Mouse (Mus musculus) intestine, embryonic 15.5 days (tissue): ENCODE measurements around the gene Tnfrsf23. TPM values are rescaled to one million over a fixed set of nuclear protein-coding genes. Genes with fewer than 3 reads are reported as not detected.
"Not testable (repeated sequence)": the region's sequence is repeated elsewhere in the genome, so short reads cannot be mapped to it uniquely, and the experiment has no call there.

Experiments used
- ATAC-seq: fragments of 200-750 bp; cut with Nextera tagmentation; 2 replicates; pipeline ENCODE4 v1.8.0; 2017; ENCODE audit warnings: moderate TSS enrichment, moderate library complexity
- H3K27ac ChIP-seq: fragments of 300-500 bp; sonication (generic); 2 replicates; pipeline ENCODE4 v1.5.1; 2015; ENCODE audit warnings: mild to moderate bottlenecking, inconsistent platforms
- H3K27me3 ChIP-seq: fragments of 300-500 bp; sonication (generic); replicated peaks from 2 replicates; pipeline ENCODE4 v1.6.1; 2015; ENCODE audit warnings: inconsistent platforms
- H3K36me3 ChIP-seq: fragments of 300-500 bp; sonication (generic); 2 replicates; pipeline ENCODE4 v1.6.1; 2015; ENCODE audit warnings: inconsistent platforms
- H3K4me1 ChIP-seq: fragments of 300-500 bp; sonication (generic); replicated peaks from 2 replicates; pipeline ENCODE4 v1.6.1; 2015; ENCODE audit warnings: inconsistent platforms
- H3K4me2 ChIP-seq: fragments of 300-500 bp; sonication (generic); replicated peaks from 2 replicates; pipeline ENCODE4 v1.6.1; 2015; ENCODE audit warnings: mild to moderate bottlenecking, inconsistent platforms
- H3K4me3 ChIP-seq: fragments of 300-500 bp; sonication (generic); replicated peaks from 2 replicates; pipeline ENCODE4 v1.5.1; 2015; ENCODE audit warnings: inconsistent platforms
- H3K9ac ChIP-seq: fragments of 300-500 bp; sonication (generic); 2 replicates; pipeline ENCODE4 v1.6.1; 2015; ENCODE audit warnings: inconsistent platforms
- H3K9me3 ChIP-seq: fragments of 300-500 bp; sonication (generic); 2 replicates; pipeline ENCODE4 v1.6.1; 2016; ENCODE audit warnings: inconsistent platforms
- WGBS: fragments of 180-500 bp; shearing (Covaris S2); methylation state at CpG from one replicate; pipeline ENCODE4 v1.1.7; 2015; 5-methylcytosine and 5-hydroxymethylcytosine counted together
- polyA plus RNA-seq: library from polyadenylated mRNA; unstranded; fragments of >200 nt; fragmentation: Nextera tagmentation; extraction: Ambion mirVana; gene quantifications from 2 replicates; pipeline ENCODE4 v1.2.1, GENCODE M21; 2015

The Tnfrsf23 gene
- polyA plus RNA-seq, 1 experiment from 2014 or later = 1.2 TPM

DNA sequence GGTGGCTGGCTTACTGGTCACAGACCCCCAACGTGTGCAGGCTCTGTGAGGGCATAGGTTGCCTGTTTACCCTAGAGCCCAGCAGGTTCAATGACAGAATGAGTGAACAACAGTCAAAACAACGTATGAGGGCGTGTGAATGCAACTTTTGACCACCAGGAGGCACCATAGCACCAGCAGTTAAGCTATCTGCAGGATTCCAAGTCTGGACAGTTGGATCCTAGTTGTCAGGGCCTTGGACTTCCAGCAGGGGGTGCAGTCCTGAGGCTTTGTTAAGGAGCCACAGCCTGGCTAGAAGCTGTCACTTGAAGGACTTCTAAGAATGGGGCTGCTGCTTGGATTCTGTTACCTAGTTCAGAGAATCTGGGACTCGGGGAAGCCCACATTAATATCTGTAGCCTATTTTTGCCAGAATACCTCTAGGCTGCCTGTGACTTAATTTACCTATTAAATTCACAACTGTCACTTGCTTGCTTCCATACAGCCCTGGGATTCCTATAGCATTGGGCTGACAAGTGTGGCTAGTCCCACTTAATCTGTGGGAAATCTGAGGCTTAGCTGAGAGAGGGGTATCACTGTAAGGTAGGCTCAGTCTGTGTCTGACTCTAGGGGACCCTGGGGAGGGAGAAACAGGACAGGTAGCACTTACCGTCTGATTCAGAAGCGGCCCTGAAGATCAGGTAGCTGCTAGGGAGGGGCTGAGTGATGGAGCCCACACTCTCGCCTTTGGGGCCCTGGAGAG is 21.2 kb upstream of the Tnfrsf23 start:
- Histone ChIP-seq H3K36me3 (peaks cover 22% of the 10 kb centered on the region), H3K9me3 (no peaks in the 10 kb centered on the region)
- WGBS = 40% methylated on average over 7 of the region's 7 CpGs

DNA sequence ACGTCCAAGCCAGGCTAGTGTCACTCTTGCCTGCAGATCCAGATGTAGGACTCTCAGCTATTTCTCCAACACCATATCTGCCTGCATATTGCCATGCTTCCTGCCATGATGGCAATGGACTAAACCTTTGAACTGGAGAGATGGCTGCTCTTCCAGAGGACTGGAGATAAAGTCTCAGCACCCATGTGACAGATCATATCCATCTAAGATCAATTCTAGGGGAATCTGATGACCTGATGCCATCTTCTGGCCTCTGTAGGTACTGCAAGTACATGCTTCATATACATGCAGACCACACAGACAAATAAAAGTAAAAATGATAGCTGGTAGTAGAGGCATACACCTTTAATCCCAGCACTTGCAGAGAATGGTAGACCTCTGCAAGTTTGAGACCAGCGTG is 10.5 kb upstream of the Tnfrsf23 start:
- Histone ChIP-seq H3K4me3 (no peak overlapping the region), H3K4me2 (no peak overlapping the region), H3K27ac (no peak overlapping the region), H3K27me3 (no peaks in the 10 kb centered on the region), H3K4me1 (no peaks in the 10 kb centered on the region), H3K9me3 (no peaks in the 10 kb centered on the region), H3K9ac (no peak overlapping the region), H3K36me3 (peaks cover 50% of the 10 kb centered on the region)
- ATAC-seq = no peak
- 61% methylated on average over 2 of the region's 2 CpGs for WGBS

More for the DNA sequence above, 21.2 kb upstream of the Tnfrsf23 start:
- no peak overlapping the region for H3K4me2 ChIP-seq
- H3K27me3 ChIP-seq = no peaks in the 10 kb centered on the region
- H3K9ac ChIP-seq = no peak overlapping the region
- ATAC-seq = peak; percentile 82
- no peak overlapping the region for H3K27ac ChIP-seq
- H3K4me1 ChIP-seq = no peaks in the 10 kb centered on the region
- H3K4me3 ChIP-seq = no peak overlapping the region

DNA sequence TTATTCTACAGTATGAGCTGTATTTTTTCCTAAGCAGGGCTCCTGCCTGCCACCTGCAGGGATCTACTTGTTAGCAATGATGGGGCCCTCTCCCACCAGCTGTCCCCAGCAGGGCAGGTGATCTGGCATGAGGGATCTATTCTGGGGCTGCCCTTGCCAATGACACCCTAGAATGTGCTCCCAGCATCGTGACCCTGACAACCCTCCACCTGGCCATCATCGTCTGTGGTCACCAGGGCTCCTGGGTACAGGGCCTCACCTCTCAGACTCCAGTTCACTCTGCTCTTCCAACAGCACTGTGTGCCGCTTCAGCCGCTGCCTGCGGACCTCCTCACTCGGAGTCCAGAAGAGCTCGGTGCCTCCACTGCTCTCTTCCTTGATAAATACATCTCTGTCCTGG is 8.9 kb upstream of the Tnfrsf23 start:
- no peak overlapping the region for H3K4me3 ChIP-seq
- H3K27me3 ChIP-seq = no peaks in the 10 kb centered on the region
- H3K36me3 ChIP-seq = peaks cover 49% of the 10 kb centered on the region
- no peak overlapping the region for H3K9ac ChIP-seq
- no peak overlapping the region for H3K27ac ChIP-seq
- WGBS = 92% methylated on average over 7 of the region's 7 CpGs
- ATAC-seq = no peak
- H3K9me3 ChIP-seq = no peaks in the 10 kb centered on the region
- no peaks in the 10 kb centered on the region for H3K4me1 ChIP-seq
- H3K4me2 ChIP-seq = no peak overlapping the region

DNA sequence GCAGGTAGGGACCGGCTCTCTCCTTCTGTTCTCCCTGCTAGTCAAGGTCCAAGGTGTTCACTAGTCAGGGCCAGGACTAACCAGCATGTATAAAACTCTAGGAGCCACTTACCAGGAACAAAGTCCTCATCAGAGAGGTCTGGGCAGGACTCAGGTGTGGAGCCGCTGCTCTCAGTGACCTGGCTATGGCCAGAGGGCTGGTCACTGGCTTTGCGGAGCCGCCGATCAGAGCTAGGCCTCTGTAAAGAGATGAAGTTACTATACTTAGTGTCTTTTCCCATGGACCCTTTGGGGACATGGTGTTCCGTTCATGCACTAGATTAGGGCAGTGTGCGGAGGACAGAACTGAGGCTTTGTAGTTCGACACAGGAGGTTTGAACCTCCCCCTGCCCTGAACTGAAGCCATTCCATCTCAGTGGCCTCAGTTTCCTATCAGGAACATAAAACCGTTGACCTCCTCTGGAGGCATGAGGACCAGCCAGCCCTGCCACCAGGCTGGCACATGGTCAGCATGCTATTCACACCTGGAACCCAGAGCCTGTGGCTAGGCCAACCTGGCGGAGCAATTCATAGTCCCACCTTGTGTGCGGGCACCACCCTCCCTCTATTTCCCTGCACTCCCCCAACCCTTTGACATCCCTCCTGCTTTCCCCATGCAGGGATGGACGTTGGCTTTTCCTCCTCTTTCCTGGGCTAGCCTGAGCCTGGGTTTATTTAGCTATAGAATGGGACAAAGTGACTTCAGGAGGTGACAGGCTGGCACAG is 7.3 kb upstream of the Tnfrsf23 start:
- no peak overlapping the region for H3K4me2 ChIP-seq
- H3K27me3 ChIP-seq = no peaks in the 10 kb centered on the region
- H3K27ac ChIP-seq = no peak overlapping the region
- H3K9me3 ChIP-seq = no peaks in the 10 kb centered on the region
- H3K36me3 ChIP-seq = peaks cover 50% of the 10 kb centered on the region
- H3K4me3 ChIP-seq = no peak overlapping the region
- H3K9ac ChIP-seq = no peak overlapping the region
- WGBS = 89% methylated on average over 12 of the region's 12 CpGs
- H3K4me1 ChIP-seq = no peaks in the 10 kb centered on the region
- ATAC-seq = no peak

DNA sequence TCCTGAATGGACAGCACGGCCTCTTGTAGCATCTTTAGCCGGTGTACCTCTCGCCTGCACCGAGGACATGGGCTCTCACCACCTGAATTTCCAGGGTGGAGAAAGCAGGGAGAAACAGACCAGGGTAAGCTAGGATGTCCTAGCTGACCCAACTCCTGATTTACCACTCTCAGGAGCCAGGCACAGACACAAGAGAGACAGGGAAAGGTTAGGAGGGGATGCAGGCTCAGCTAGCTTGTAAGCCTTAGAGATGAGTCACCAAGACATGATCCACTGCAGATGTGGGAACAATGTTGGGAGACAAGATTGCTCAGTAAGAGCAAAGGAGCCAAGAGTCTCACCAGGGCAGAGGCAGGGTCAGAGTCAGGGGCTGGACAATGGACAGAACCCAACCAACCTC is 6.2 kb upstream of the Tnfrsf23 start:
- H3K9ac ChIP-seq = no peak overlapping the region
- no peaks in the 10 kb centered on the region for H3K4me1 ChIP-seq
- H3K4me3 ChIP-seq = no peak overlapping the region
- no peak overlapping the region for H3K4me2 ChIP-seq
- 94% methylated on average over 4 of the region's 4 CpGs for WGBS
- peaks cover 44% of the 10 kb centered on the region for H3K36me3 ChIP-seq
- no peaks in the 10 kb centered on the region for H3K27me3 ChIP-seq
- H3K27ac ChIP-seq = no peak overlapping the region
- H3K9me3 ChIP-seq = no peaks in the 10 kb centered on the region
- ATAC-seq = no peak

DNA sequence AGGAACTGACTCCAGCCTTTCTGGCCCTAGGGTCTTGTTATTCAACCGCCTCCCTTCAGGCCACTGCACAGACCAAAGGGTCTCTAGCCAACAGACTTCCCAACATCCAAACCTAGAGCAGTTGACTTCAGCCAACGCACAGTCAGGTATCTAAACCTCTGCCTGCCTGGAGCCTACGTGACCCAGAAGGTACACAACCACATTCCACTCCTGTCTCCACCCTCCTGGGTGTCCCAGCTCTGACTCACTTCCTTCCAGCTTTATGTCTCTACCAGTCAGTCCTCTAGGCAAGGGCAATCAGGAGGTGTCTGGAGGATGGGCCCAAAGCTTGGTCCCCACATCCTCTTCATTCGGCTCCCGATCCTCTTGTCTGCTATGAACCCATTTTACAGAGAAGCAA is 5.5 kb upstream of the Tnfrsf23 start:
- Histone ChIP-seq H3K9ac (no peak overlapping the region), H3K9me3 (no peaks in the 10 kb centered on the region), H3K27ac (no peak overlapping the region), H3K27me3 (no peaks in the 10 kb centered on the region), H3K4me2 (no peak overlapping the region), H3K36me3 (peaks cover 41% of the 10 kb centered on the region), H3K4me3 (no peak overlapping the region), H3K4me1 (no peaks in the 10 kb centered on the region)
- 88% methylated on average over 5 of the region's 5 CpGs for WGBS
- no peak for ATAC-seq

DNA sequence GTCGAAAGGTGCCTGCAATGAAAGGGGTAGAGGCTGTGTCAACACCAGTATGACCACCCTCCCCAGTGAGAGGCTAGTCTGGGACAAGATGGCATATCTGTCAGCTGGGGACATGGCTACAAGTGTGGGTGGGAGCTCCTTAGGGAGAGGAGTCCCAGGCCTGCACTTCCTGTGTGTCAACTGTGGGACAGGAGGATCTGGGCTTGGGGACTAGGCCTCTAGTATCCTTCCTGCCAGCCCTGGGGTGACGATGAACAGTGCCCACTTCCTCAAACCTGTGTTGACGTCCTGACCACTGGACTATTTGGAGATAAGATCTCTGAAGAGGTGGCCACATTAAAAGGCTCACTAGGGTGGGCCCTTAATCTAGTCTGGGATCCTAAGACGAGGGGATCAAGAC is 4.3 kb upstream of the Tnfrsf23 start:
- H3K9me3 ChIP-seq = no peaks in the 10 kb centered on the region
- WGBS = 48% methylated on average over 4 of the region's 4 CpGs
- H3K9ac ChIP-seq = no peak overlapping the region
- no peak overlapping the region for H3K4me2 ChIP-seq
- peaks cover 29% of the 10 kb centered on the region for H3K36me3 ChIP-seq
- H3K4me3 ChIP-seq = no peak overlapping the region
- no peak overlapping the region for H3K27ac ChIP-seq
- H3K4me1 ChIP-seq = no peaks in the 10 kb centered on the region
- no peaks in the 10 kb centered on the region for H3K27me3 ChIP-seq
- no peak for ATAC-seq

DNA sequence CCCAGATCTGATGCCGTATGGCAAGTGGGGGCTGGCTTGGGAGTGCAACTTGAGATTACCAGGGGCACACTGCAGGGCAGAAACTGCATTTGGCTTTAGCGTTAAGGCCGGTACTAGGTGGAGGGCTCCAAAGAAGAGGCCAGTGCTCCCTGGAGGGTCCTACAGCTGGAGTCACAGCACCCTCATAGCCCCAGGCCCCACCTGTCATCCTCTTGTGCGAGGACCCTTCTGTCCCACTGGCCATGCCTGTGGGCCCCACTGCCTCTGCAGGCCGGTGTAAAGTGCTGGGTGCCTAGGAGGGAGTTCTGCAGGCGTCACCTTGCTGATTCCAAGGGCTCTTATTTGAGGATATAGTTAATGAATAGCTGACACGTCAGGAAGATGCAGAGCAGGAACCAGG is 3.8 kb upstream of the Tnfrsf23 start:
- peaks cover 28% of the 10 kb centered on the region for H3K36me3 ChIP-seq
- H3K9me3 ChIP-seq = no peaks in the 10 kb centered on the region
- H3K4me2 ChIP-seq = no peak overlapping the region
- no peak overlapping the region for H3K27ac ChIP-seq
- no peaks in the 10 kb centered on the region for H3K4me1 ChIP-seq
- no peak overlapping the region for H3K4me3 ChIP-seq
- H3K27me3 ChIP-seq = no peaks in the 10 kb centered on the region
- no peak for ATAC-seq
- 75% methylated on average over 7 of the region's 7 CpGs for WGBS
- no peak overlapping the region for H3K9ac ChIP-seq

DNA sequence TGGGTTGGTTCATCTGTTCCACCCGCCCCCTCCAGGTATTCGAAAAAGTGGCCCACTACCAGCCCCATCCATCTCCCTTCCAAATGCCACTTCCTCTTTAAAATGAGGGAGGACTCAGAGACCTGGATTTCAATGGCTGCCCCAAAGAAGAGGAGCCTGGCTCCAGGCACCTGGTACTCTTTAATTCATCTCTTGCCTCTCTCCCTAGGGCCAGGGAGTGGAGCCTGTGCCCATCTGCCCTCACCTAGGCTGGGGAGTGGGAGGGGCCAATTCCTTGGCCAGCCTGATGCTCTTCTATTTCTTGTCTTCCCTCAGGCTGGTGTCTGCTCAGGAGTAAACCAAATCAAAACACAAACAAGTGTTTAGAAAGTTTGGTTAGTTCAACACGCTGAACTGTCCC is 1.0 kb upstream of the Tnfrsf23 start:
- H3K9me3 ChIP-seq, H3K4me3 ChIP-seq, H3K4me1 ChIP-seq, ATAC-seq, H3K9ac ChIP-seq, H3K27ac ChIP-seq, H3K27me3 ChIP-seq, H3K4me2 ChIP-seq: not testable (repeated sequence)
- WGBS = 81% methylated on average over 3 of the region's 3 CpGs
- H3K36me3 ChIP-seq = peaks cover 11% of the 10 kb centered on the region

DNA sequence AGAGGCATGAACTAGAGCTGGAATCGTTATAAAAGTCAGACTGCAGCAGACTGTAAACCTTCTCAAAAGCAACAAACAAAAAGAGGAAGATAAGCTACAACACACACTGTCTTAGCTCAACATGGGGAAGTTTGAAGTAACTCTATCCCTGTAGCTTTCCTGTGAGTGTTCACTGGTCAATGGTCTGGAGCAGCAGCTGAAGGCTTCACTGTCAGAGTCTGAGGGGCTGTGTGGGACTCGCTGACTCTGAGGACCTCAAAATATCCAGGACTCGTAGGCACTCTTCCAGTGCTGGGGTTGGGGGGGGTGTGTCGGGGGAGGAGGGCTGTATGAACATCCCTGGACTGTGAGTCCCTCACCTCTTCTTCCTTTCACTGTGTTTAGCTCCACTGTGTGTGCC is 519 bp upstream of the Tnfrsf23 start:
- H3K9me3 ChIP-seq, H3K4me1 ChIP-seq, H3K27me3 ChIP-seq, H3K36me3 ChIP-seq, H3K27ac ChIP-seq, ATAC-seq, H3K4me3 ChIP-seq, H3K9ac ChIP-seq: not testable (repeated sequence)
- H3K4me2 ChIP-seq = 0 out of 2 replicates have a peak overlapping the region, but pooled peaks have one; percentile 75
- 53% methylated on average over 4 of the region's 4 CpGs for WGBS

DNA sequence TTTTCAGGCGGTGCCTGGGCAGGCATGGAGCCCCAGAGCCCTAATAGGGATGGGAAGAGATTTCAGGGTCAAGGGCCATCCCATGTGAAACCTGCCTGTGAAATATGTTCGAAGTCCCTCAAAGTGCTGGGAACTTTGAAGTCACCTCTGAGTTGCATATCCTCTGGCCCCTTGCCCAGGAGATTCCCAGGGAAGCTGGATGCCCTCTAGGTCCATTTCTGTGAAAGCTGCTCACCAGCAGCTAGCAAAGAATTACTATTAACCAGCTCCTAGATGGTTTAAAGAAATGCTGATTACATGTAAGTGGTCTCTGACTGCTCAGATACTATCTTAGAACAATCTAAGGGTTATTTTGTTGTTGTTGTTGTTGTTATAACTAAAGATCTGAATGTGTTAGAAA is 1.1 kb downstream of the Tnfrsf23 start:
- H3K4me3 ChIP-seq, H3K4me2 ChIP-seq, ATAC-seq, H3K4me1 ChIP-seq, H3K36me3 ChIP-seq, H3K9ac ChIP-seq, H3K27me3 ChIP-seq, H3K9me3 ChIP-seq, H3K27ac ChIP-seq: not testable (repeated sequence)
- WGBS = 80% methylated on average over 2 of the region's 2 CpGs

DNA sequence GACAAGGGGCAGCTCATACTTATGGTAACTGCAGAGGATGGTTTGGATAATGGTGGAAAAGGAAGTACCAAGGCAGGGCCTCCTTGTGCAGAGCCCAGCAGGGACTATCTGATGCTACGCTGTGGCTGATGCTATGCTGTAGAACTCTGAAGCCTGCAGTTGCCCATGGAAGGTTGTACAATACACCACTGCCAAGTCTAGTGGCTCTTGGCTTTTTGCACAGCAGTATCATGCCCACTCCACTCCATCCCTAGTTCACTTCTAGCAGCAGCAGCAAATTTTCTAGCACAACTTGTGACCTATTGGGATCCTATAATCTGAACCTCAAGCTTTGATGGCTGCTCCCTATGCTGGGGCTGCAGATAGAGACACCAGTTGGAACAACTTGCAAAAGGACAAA is 4.1 kb downstream of the Tnfrsf23 start:
- no peak overlapping the region for H3K4me3 ChIP-seq
- no peaks in the 10 kb centered on the region for H3K27me3 ChIP-seq
- H3K4me1 ChIP-seq = no peaks in the 10 kb centered on the region
- WGBS = 95% methylated on average over 1 of the region's 1 CpGs
- no peaks in the 10 kb centered on the region for H3K9me3 ChIP-seq
- H3K9ac ChIP-seq = no peak overlapping the region
- no peaks in the 10 kb centered on the region for H3K36me3 ChIP-seq
- no peak overlapping the region for H3K4me2 ChIP-seq
- no peak for ATAC-seq
- no peak overlapping the region for H3K27ac ChIP-seq

DNA sequence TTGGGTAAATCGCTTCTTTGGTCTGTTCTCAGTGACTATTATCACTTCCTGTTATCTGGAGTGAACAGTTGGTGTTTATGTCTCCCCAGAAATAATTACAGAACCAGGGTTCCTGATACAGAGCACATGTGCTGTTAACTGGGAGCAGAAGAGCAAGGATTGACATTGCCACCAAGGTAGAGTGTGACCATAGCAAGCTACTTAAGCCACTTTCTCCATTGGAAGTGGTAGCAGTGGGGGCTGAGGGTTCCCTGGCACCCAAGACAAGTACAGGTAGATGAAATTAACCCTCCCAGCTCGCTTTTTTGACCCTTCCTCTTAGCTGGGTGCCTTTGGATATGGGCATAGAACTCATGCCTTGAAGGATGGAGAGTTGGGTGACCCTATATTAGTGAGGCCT is 4.8 kb downstream of the Tnfrsf23 start:
- not testable (repeated sequence) for H3K27ac ChIP-seq, H3K4me3 ChIP-seq, ATAC-seq, H3K4me2 ChIP-seq, H3K36me3 ChIP-seq, H3K4me1 ChIP-seq, H3K27me3 ChIP-seq, H3K9me3 ChIP-seq, H3K9ac ChIP-seq
- 60% methylated on average over 2 of the region's 2 CpGs for WGBS
